Mouse (Mus musculus) limb, embryonic 13.5 days (tissue): ENCODE results near the gene Spock2. TPM values are rescaled to one million over a fixed set of nuclear protein-coding genes. Genes with fewer than 3 reads are reported as not detected.
A peak's percentile ranks its signal among the peaks of the same experiment; 100 is the strongest.

Source experiments
- ATAC-seq: fragments of 200-750 bp; cut with Nextera tagmentation; 2 replicates; pipeline ENCODE4 v1.8.0; 2017; ENCODE audit warnings: low read depth, moderate number of reproducible peaks, moderate TSS enrichment; ENCODE audit not compliant: low FRiP score
- H3K27ac ChIP-seq: fragments of 300-500 bp; sonication (generic); 2 replicates; pipeline ENCODE4 v1.5.1; 2015; ENCODE audit warnings: inconsistent platforms, mild to moderate bottlenecking, moderate library complexity
- H3K27me3 ChIP-seq: fragments of 300-500 bp; sonication (generic); 2 replicates; pipeline ENCODE4 v1.6.1; 2015; ENCODE audit warnings: mild to moderate bottlenecking, inconsistent platforms
- H3K36me3 ChIP-seq: fragments of 300-500 bp; sonication (generic); 2 replicates; pipeline ENCODE4 v1.6.1; 2015; ENCODE audit warnings: inconsistent platforms, mild to moderate bottlenecking, moderate library complexity
- H3K4me1 ChIP-seq: fragments of 300-500 bp; sonication (generic); 2 replicates; pipeline ENCODE4 v1.6.1; 2015; ENCODE audit warnings: inconsistent platforms
- H3K4me2 ChIP-seq: fragments of 300-500 bp; sonication (generic); replicated peaks from 2 replicates; pipeline ENCODE4 v1.6.1; 2015; ENCODE audit warnings: inconsistent platforms, mild to moderate bottlenecking, moderate library complexity
- H3K4me3 ChIP-seq: fragments of 300-500 bp; sonication (generic); 2 replicates; pipeline ENCODE4 v1.5.1; 2015; ENCODE audit warnings: moderate library complexity, mild to moderate bottlenecking, inconsistent platforms
- H3K9ac ChIP-seq: fragments of 300-500 bp; sonication (generic); 2 replicates; pipeline ENCODE4 v1.6.1; 2015; ENCODE audit warnings: mild to moderate bottlenecking, inconsistent platforms
- H3K9me3 ChIP-seq: fragments of 300-500 bp; sonication (generic); 2 replicates; pipeline ENCODE4 v1.6.1; 2016; ENCODE audit warnings: inconsistent platforms
- WGBS: fragments of 180-500 bp; shearing (Covaris S2); methylation state at CpG from one replicate; pipeline ENCODE4 v1.1.7; 2015; 5-methylcytosine and 5-hydroxymethylcytosine counted together
- polyA plus RNA-seq: library from polyadenylated mRNA; unstranded; fragments of >200 nt; fragmentation: Nextera tagmentation; extraction: Ambion mirVana; gene quantifications from 2 replicates; pipeline ENCODE4 v1.2.1, GENCODE M21; 2015

Spock2 gene
- polyA plus RNA-seq, 1 experiment from 2014 or later = 7.2 TPM

GRCm38 (mm10) chr10:60084065-60084464 is 22.0 kb upstream of the Spock2 start:
- no peak for ATAC-seq
- no peaks in the 10 kb centered on the region for H3K36me3 ChIP-seq
- H3K4me3 ChIP-seq = no peak overlapping the region
- H3K9me3 ChIP-seq = no peaks in the 10 kb centered on the region
- WGBS = 91% methylated on average over 4 of the region's 4 CpGs
- H3K4me2 ChIP-seq = no peak overlapping the region
- no peak overlapping the region for H3K27ac ChIP-seq
- no peak overlapping the region for H3K9ac ChIP-seq
- no peaks in the 10 kb centered on the region for H3K27me3 ChIP-seq
- H3K4me1 ChIP-seq = peaks cover 34% of the 10 kb centered on the region

- Histone ChIP-seq H3K9ac (no peak overlapping the region), H3K4me1 (peaks cover 11% of the 10 kb centered on the region; the same call in 1 of the 2 replicates), H3K27me3 (no peaks in the 10 kb centered on the region), H3K27ac (no peak overlapping the region), H3K9me3 (no peaks in the 10 kb centered on the region), H3K4me2 (no peak overlapping the region), H3K4me3 (no peak overlapping the region), H3K36me3 (no peaks in the 10 kb centered on the region)
- no peak for ATAC-seq
- WGBS = 89% methylated on average over 2 of the region's 2 CpGs
Observed at GRCm38 (mm10) chr10:60092311-60092710, 13.7 kb upstream of the Spock2 start.

- no peaks in the 10 kb centered on the region for H3K9me3 ChIP-seq
- H3K27me3 ChIP-seq = no peaks in the 10 kb centered on the region
- peaks cover 8% of the 10 kb centered on the region for H3K36me3 ChIP-seq
- H3K4me1 ChIP-seq = peaks cover 11% of the 10 kb centered on the region; the same call in 1 of the 2 replicates
- no peak overlapping the region for H3K9ac ChIP-seq
- WGBS = 83% methylated on average over 2 of the region's 2 CpGs
- no peak overlapping the region for H3K4me3 ChIP-seq
- H3K27ac ChIP-seq = no peak overlapping the region
- H3K4me2 ChIP-seq = no peak overlapping the region
- no peak for ATAC-seq
Observed at GRCm38 (mm10) chr10:60093751-60094150, 12.3 kb upstream of the Spock2 start.

GRCm38 (mm10) chr10:60095558-60095957 is 10.5 kb upstream of the Spock2 start:
- WGBS = 87% methylated on average over 2 of the region's 2 CpGs
- H3K4me1 ChIP-seq = peaks cover 11% of the 10 kb centered on the region; the same call in 1 of the 2 replicates

GRCm38 (mm10) chr10:60096302-60096701 is 9.7 kb upstream of the Spock2 start:
- ATAC-seq = no peak
- Histone ChIP-seq H3K9ac (no peak overlapping the region), H3K9me3 (no peaks in the 10 kb centered on the region), H3K36me3 (peaks cover 20% of the 10 kb centered on the region), H3K27ac (no peak overlapping the region), H3K27me3 (no peaks in the 10 kb centered on the region), H3K4me1 (peaks cover 11% of the 10 kb centered on the region; the same call in 1 of the 2 replicates), H3K4me2 (no peak overlapping the region), H3K4me3 (no peak overlapping the region)
- 32% methylated on average over 1 of the region's 1 CpGs for WGBS

More at GRCm38 (mm10) chr10:60095558-60095957, 10.5 kb upstream of the Spock2 start:
- Histone ChIP-seq H3K4me2 (no peak overlapping the region), H3K4me3 (no peak overlapping the region), H3K27ac (no peak overlapping the region), H3K9ac (no peak overlapping the region), H3K36me3 (peaks cover 16% of the 10 kb centered on the region), H3K9me3 (no peaks in the 10 kb centered on the region), H3K27me3 (no peaks in the 10 kb centered on the region)
- ATAC-seq = no peak

- WGBS = 90% methylated on average over 9 of the region's 9 CpGs
- no peak for ATAC-seq
- no peaks in the 10 kb centered on the region for H3K27me3 ChIP-seq
Observed at GRCm38 (mm10) chr10:60097146-60097545, 8.9 kb upstream of the Spock2 start.

GRCm38 (mm10) chr10:60097774-60098173 is 8.2 kb upstream of the Spock2 start:
- ATAC-seq = no peak
- WGBS = 78% methylated on average over 5 of the region's 5 CpGs

More at GRCm38 (mm10) chr10:60097146-60097545, 8.9 kb upstream of the Spock2 start:
- Histone ChIP-seq H3K36me3 (peaks cover 20% of the 10 kb centered on the region), H3K4me1 (peaks cover 11% of the 10 kb centered on the region; the same call in 1 of the 2 replicates), H3K9me3 (no peaks in the 10 kb centered on the region), H3K4me3 (no peak overlapping the region), H3K27ac (no peak overlapping the region), H3K9ac (no peak overlapping the region), H3K4me2 (no peak overlapping the region)

GRCm38 (mm10) chr10:60105391-60106145 is 451 bp upstream of the Spock2 start:
- H3K4me3 ChIP-seq = peak overlapping the region; percentile 67
- H3K9ac ChIP-seq = 0 out of 2 replicates have a peak overlapping the region, but pooled peaks have one; percentile 78
- H3K4me1 ChIP-seq = peaks cover 19% of the 10 kb centered on the region
- ATAC-seq = no peak
- peak overlapping the region; percentile 98 for H3K4me2 ChIP-seq
- 16% methylated on average over 20 of the region's 20 CpGs for WGBS
- no peaks in the 10 kb centered on the region for H3K9me3 ChIP-seq
- peaks cover 51% of the 10 kb centered on the region for H3K27me3 ChIP-seq
- H3K36me3 ChIP-seq = peaks cover 4% of the 10 kb centered on the region; the same call in 1 of the 2 replicates
- H3K27ac ChIP-seq = no peak overlapping the region

More at GRCm38 (mm10) chr10:60097774-60098173, 8.2 kb upstream of the Spock2 start:
- Histone ChIP-seq H3K9me3 (no peaks in the 10 kb centered on the region), H3K36me3 (peaks cover 20% of the 10 kb centered on the region), H3K4me1 (peaks cover 11% of the 10 kb centered on the region; the same call in 1 of the 2 replicates), H3K9ac (no peak overlapping the region), H3K4me2 (no peak overlapping the region), H3K4me3 (no peak overlapping the region), H3K27me3 (no peaks in the 10 kb centered on the region), H3K27ac (no peak overlapping the region)

- Histone ChIP-seq H3K27ac (no peak overlapping the region), H3K4me1 (peaks cover 19% of the 10 kb centered on the region), H3K9me3 (no peaks in the 10 kb centered on the region), H3K27me3 (peaks cover 54% of the 10 kb centered on the region), H3K36me3 (no peaks in the 10 kb centered on the region), H3K4me2 (peak overlapping the region; percentile 98), H3K9ac (peak overlapping the region; percentile 78), H3K4me3 (peak overlapping the region; percentile 67)
- WGBS = 0% methylated on average over 54 of the region's 57 CpGs
- peak; percentile 67 for ATAC-seq
Observed at GRCm38 (mm10) chr10:60106531-60107186, 640 bp downstream of the Spock2 start.

GRCm38 (mm10) chr10:60107448-60107847 is 1.4 kb downstream of the Spock2 start:
- no peak for ATAC-seq
- H3K27me3 ChIP-seq = peaks cover 54% of the 10 kb centered on the region
- H3K27ac ChIP-seq = no peak overlapping the region
- H3K9me3 ChIP-seq = no peaks in the 10 kb centered on the region
- under 1% methylated on average over 28 of the region's 28 CpGs for WGBS
- no peaks in the 10 kb centered on the region for H3K36me3 ChIP-seq
- peak overlapping the region; percentile 78 for H3K9ac ChIP-seq
- H3K4me2 ChIP-seq = peak overlapping the region; percentile 98
- H3K4me1 ChIP-seq = peaks cover 19% of the 10 kb centered on the region
- peak overlapping the region; percentile 67 for H3K4me3 ChIP-seq

- Histone ChIP-seq H3K27ac (no peak overlapping the region), H3K27me3 (peaks cover 54% of the 10 kb centered on the region), H3K9ac (no peak overlapping the region), H3K4me1 (peaks cover 19% of the 10 kb centered on the region), H3K4me3 (no peak overlapping the region), H3K9me3 (no peaks in the 10 kb centered on the region), H3K36me3 (no peaks in the 10 kb centered on the region), H3K4me2 (0 out of 2 replicates have a peak overlapping the region, but pooled peaks have one; percentile 98)
- no peak for ATAC-seq
- 55% methylated on average over 16 of the region's 17 CpGs for WGBS
Observed at GRCm38 (mm10) chr10:60108321-60109111, 2.5 kb downstream of the Spock2 start.
